Mouse (Mus musculus): Measurements from ENCODE around the gene Mettl25.

DNA sequence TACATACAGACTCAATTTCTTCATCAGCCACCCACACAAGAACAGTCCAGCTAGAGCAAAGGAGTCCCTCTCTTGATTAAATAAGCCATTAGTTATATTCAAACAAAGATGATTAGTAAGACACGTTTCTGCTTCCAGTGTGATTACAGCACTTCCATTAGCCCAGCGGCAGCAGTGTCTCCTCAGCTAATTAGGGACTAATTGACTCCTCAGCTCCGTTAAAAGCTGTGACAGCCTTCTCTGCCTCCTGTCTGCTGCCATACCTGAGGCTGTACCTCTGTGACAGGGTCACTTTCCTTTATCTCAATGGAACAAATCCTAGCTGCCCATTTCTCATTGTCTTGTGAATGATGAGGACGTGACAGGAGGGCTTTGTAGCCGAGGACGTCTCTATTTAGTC is 99.4 kb downstream of the Mettl25 start:
- TF ChIP-seq POLR2A (IDR thresholded peaks at IDR 0.05; ENCODE audit: low read depth, low read length) (no peak), CTCF (IDR thresholded peaks at IDR 0.05; ENCODE audit: extremely low read depth, insufficient read length, insufficient replicate concordance, low read depth, low read length) (no peak)
